Mouse (Mus musculus) cerebellum, postnatal 25 days (tissue): ENCODE results near the gene Acadm.

Experiments used
- DNase-seq, 2 experiments: peaks; one replicate each; pipeline ENCODE4 v3.0.0; 2021; ENCODE audit warnings: mixed read lengths in 2 of 2

The Acadm gene

GRCm38 (mm10) chr3:153944335-153944990 lies at the start of gene Acadm:
Acadm (minus strand) TSS chr3:153944632.
- DNase-seq, result peak; percentile 95 to 97

- DNase-seq, result peak; percentile 39 to 57
Measured at GRCm38 (mm10) chr3:153984428-153985340, 40.3 kb upstream of the Acadm start.

GRCm38 (mm10) chr3:153980611-153981010 lies 36.2 kb upstream of the Acadm start:
- no peak for DNase-seq

GRCm38 (mm10) chr3:153975791-153976190 lies 31.4 kb upstream of the Acadm start:
- DNase-seq, result no peak

- peak; percentile 13 to 36 for DNase-seq
Measured at GRCm38 (mm10) chr3:153975060-153975459, 30.6 kb upstream of the Acadm start.

- DNase-seq, result peak; percentile 71 to 72
Measured at GRCm38 (mm10) chr3:153973949-153974760, 29.7 kb upstream of the Acadm start.

- peak; percentile 72 to 74 for DNase-seq
Measured at GRCm38 (mm10) chr3:153973171-153973948, 28.9 kb upstream of the Acadm start, which contains the start of gene Slc44a5. Slc44a5 (plus strand) TSS chr3:153973436.

GRCm38 (mm10) chr3:153969451-153969850 lies 25.0 kb upstream of the Acadm start:
- no peak for DNase-seq

GRCm38 (mm10) chr3:153968549-153968948 lies 24.1 kb upstream of the Acadm start:
- DNase-seq, result peak; percentile 43 to 70

- no peak for DNase-seq
Measured at GRCm38 (mm10) chr3:153967447-153967846, 23.0 kb upstream of the Acadm start.

- DNase-seq, result peak in 1 of 2 experiments; percentile 27
Measured at GRCm38 (mm10) chr3:153961632-153962389, 17.4 kb upstream of the Acadm start.

- DNase-seq, result peak; percentile 25 to 49
Measured at GRCm38 (mm10) chr3:153960884-153961283, 16.5 kb upstream of the Acadm start.

- no peak for DNase-seq
Measured at GRCm38 (mm10) chr3:153959731-153960207, 15.3 kb upstream of the Acadm start.

- peak in 1 of 2 experiments; percentile 26 for DNase-seq
Measured at GRCm38 (mm10) chr3:153959035-153959730, 14.8 kb upstream of the Acadm start.

GRCm38 (mm10) chr3:153957916-153958315 lies 13.5 kb upstream of the Acadm start:
- DNase-seq, result no peak

- no peak for DNase-seq
Measured at GRCm38 (mm10) chr3:153948176-153948575, 3.7 kb upstream of the Acadm start.

- DNase-seq, result no peak
Measured at GRCm38 (mm10) chr3:153947271-153947670, 2.8 kb upstream of the Acadm start.

- DNase-seq, result no peak
Measured at GRCm38 (mm10) chr3:153943901-153944334, 514 bp downstream of the Acadm start.

GRCm38 (mm10) chr3:153943003-153943640 lies 1.3 kb downstream of the Acadm start:
- no peak for DNase-seq

- no peak for DNase-seq
Measured at GRCm38 (mm10) chr3:153941613-153942012, 2.8 kb downstream of the Acadm start.
